Mouse (Mus musculus) kidney, adult 11 months (tissue): ENCODE data around the gene Rbx1.

Experiments
- DNase-seq: peaks from one replicate; pipeline ENCODE4 v3.0.0; 2022

Rbx1 gene

GRCm38 (mm10) chr15:81503466-81503865 lies 37.4 kb downstream of the Rbx1 start:
- DNase-seq: no peak

GRCm38 (mm10) chr15:81503995-81504394 lies 37.9 kb downstream of the Rbx1 start:
- no peak for DNase-seq

GRCm38 (mm10) chr15:81507201-81507600 lies 41.1 kb downstream of the Rbx1 start:
- no peak for DNase-seq

- no peak for DNase-seq
Measured at GRCm38 (mm10) chr15:81510621-81511020, 44.5 kb downstream of the Rbx1 start.

- DNase-seq: peak; percentile 79
Measured at GRCm38 (mm10) chr15:81511601-81512261, 45.6 kb downstream of the Rbx1 start.

GRCm38 (mm10) chr15:81514111-81514971 lies 48.2 kb downstream of the Rbx1 start:
- peak; percentile 96 for DNase-seq

GRCm38 (mm10) chr15:81515221-81515620 lies 49.1 kb downstream of the Rbx1 start:
- DNase-seq: no peak

GRCm38 (mm10) chr15:81518031-81518430 lies 51.9 kb downstream of the Rbx1 start:
- DNase-seq: no peak

GRCm38 (mm10) chr15:81518761-81519160 lies 52.7 kb downstream of the Rbx1 start:
- no peak for DNase-seq

GRCm38 (mm10) chr15:81522036-81522751 lies 56.1 kb downstream of the Rbx1 start:
- peak; percentile 78 for DNase-seq

- no peak for DNase-seq
Measured at GRCm38 (mm10) chr15:81522761-81523168, 56.7 kb downstream of the Rbx1 start.

GRCm38 (mm10) chr15:81523169-81523871 lies 57.2 kb downstream of the Rbx1 start:
- DNase-seq: peak; percentile 94

GRCm38 (mm10) chr15:81523901-81524300 lies 57.8 kb downstream of the Rbx1 start:
- no peak for DNase-seq
